Mouse (Mus musculus): Measurements from ENCODE around the gene Ntn4. TPM values are rescaled to one million over a fixed set of nuclear protein-coding genes. Genes with fewer than 3 reads are reported as not detected.

The Ntn4 gene
- total and polyA plus RNA-seq, 3 experiments = not detected

DNA sequence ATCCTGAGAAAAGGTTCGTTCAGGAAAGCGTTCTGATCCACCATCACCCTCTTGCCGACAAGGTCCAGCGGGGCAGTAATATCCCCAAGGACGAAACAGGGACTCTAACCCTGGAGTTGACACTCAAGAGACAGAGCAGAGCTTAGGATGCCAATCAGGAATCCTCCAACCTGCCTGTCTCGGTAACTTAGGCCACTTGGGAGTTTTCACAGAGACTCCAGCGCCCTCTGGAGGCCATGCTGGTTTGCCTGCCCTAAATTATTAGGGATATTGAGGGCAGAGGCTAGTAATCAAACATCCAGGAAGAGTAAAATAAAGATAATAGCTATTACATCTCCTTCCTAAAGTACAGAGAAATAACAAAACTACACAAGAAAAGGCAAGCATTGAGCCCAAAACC, 136.9 kb downstream of the Ntn4 start:
- H3K4me1 ChIP-seq (ENCODE audit: control insufficient read depth in 1 of 2, insufficient read depth in 2 of 2) = no peaks in the 10 kb centered on the region; a peak in 1 of 4 replicates
- H3K79me2 ChIP-seq (replicated peaks; ENCODE audit: control insufficient read depth, extremely low read depth, insufficient read depth, poor library complexity, severe bottlenecking) = no peaks in the 10 kb centered on the region
- H3K4me3 ChIP-seq (replicated peaks in 1 of 3; ENCODE audit: low read depth in 2 of 3, low read length in 2 of 3, poor library complexity in 1 of 3) = no peak overlapping the region
- in situ Hi-C loops (cut with MboI; ENCODE audit: low pct_ligation_motif_present, low pct_unique_long_range_greater_than_20kb, low sequenced_read_pairs) = no loop called here
- H3K27me3 ChIP-seq (replicated peaks) = peaks cover 8% of the 10 kb centered on the region
- H3K4me2 ChIP-seq (ENCODE audit: insufficient read depth, low read depth, poor library complexity, severe bottlenecking) = peak overlapping the region; percentile 17; the same call in 1 of the 2 replicates
- H3K9me3 ChIP-seq (replicated peaks; ENCODE audit: low read length) = no peaks in the 10 kb centered on the region
- TF ChIP-seq IRF4 (IDR thresholded peaks at IDR 0.05; ENCODE audit: low read depth, low read length) (0 out of 2 replicates have a peak, but pooled peaks have one; percentile 33), SMC3 (IDR thresholded peaks at IDR 0.05; ENCODE audit: low read depth, low read length) (peak; percentile 67), RAD21 (IDR thresholded peaks at IDR 0.05; ENCODE audit: low read depth, low read length) (peak; percentile 67), NELFE (IDR thresholded peaks at IDR 0.05; ENCODE audit: low read depth, low read length) (no peak), ELF1 (IDR thresholded peaks at IDR 0.05; ENCODE audit: low read depth, low read length) (no peak), MYC (IDR thresholded peaks at IDR 0.05; ENCODE audit: low read depth, low read length) (no peak), TBP (conservative IDR thresholded peaks at IDR 0.05; ENCODE audit: low read depth, low read length) (no peak), CTCF (conservative IDR thresholded peaks at IDR 0.05 in 1 of 2, IDR thresholded peaks at IDR 0.05 in 1 of 2; ENCODE audit: low read depth in 2 of 2, low read length in 2 of 2) (peak; percentile 28 to 79; a peak in 3 of 4 replicates), ZC3H11A (IDR thresholded peaks at IDR 0.05; ENCODE audit: low read depth, low read length) (no peak), POLR2AphosphoS2 (IDR thresholded peaks at IDR 0.05; ENCODE audit: low read depth, low read length) (no peak), TCF12 (IDR thresholded peaks at IDR 0.05; ENCODE audit: low read depth, low read length) (no peak)
- no peak overlapping the region for H3K27ac ChIP-seq (ENCODE audit: insufficient read depth, low read depth)
- no peak overlapping the region for H3K9ac ChIP-seq (ENCODE audit: insufficient read depth, low read depth)
- no peaks in the 10 kb centered on the region for H3K36me3 ChIP-seq (replicated peaks in 1 of 2; ENCODE audit: control insufficient read depth in 1 of 2, insufficient read depth in 1 of 2, low read length in 1 of 2)
- dilution Hi-C loops (cut with MboI; ENCODE audit: extremely low pct_ligation_motif_present, extremely low pct_unique_long_range_greater_than_20kb, low sequenced_read_pairs) = no loop called here
- DNase-seq (ENCODE audit: extremely low read depth) = peak; percentile 38

DNA sequence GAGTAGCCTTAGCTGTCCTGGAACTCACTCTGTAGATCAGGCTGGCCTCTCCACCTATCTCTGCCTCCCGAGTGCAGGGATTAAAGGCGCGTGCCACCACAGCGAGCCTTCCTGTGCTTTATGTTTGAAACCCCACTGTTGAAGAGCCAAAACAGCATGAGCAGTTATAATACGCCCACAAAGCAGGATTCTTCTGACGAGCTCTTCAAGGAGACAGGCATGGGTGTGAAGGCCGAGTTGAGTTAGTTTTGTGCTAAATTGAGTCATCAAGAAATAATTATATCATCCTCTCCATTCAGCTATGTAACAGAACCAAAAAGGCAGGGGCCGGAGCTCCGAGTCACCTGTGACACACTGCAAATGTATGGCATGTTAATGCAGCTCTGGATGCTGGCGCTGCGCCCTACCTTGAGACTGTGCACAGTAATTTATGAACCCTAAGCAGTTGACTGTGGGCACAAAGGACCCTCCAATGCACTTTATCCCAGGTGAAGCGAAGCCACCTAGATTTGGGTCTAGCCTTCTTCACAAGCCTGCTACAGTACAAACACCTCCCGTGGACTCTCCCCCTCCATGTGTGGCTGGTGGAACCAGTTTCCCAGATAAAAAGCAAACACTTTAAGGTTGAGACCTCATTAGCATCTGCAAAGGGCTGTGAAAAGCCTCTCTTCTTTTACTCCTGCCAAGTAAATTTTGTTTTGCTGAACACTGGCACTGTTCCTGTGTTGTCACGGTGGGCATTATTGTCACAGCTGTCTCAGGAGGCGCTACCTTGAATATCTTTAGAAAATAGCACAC, 142.9 kb downstream of the Ntn4 start:
- DNase-seq (ENCODE audit: extremely low read depth) = no peak
- Histone ChIP-seq H3K4me1 (ENCODE audit: control insufficient read depth in 1 of 2, insufficient read depth in 2 of 2) (no peaks in the 10 kb centered on the region), H3K36me3 (replicated peaks in 1 of 2; ENCODE audit: control insufficient read depth in 1 of 2, insufficient read depth in 1 of 2, low read length in 1 of 2) (no peaks in the 10 kb centered on the region), H3K9ac (ENCODE audit: insufficient read depth, low read depth) (no peak overlapping the region), H3K27me3 (replicated peaks) (no peaks in the 10 kb centered on the region), H3K4me3 (replicated peaks in 1 of 3; ENCODE audit: low read depth in 2 of 3, low read length in 2 of 3, poor library complexity in 1 of 3) (no peak overlapping the region), H3K27ac (ENCODE audit: insufficient read depth, low read depth) (no peak overlapping the region), H3K4me2 (ENCODE audit: insufficient read depth, low read depth, poor library complexity, severe bottlenecking) (no peak overlapping the region), H3K9me3 (replicated peaks; ENCODE audit: low read length) (no peaks in the 10 kb centered on the region), H3K79me2 (replicated peaks; ENCODE audit: control insufficient read depth, extremely low read depth, insufficient read depth, poor library complexity, severe bottlenecking) (no peaks in the 10 kb centered on the region)
- TF ChIP-seq TCF12 (IDR thresholded peaks at IDR 0.05; ENCODE audit: low read depth, low read length) = no peak
- no peak for TF ChIP-seq MAFK (IDR thresholded peaks at IDR 0.05; ENCODE audit: insufficient replicate concordance, low read length)
- TF ChIP-seq RAD21 (IDR thresholded peaks at IDR 0.05; ENCODE audit: low read depth, low read length) = no peak
- no peak for TF ChIP-seq MYC (IDR thresholded peaks at IDR 0.05; ENCODE audit: low read depth, low read length)
- no peak for TF ChIP-seq JUND (conservative IDR thresholded peaks at IDR 0.05; ENCODE audit: low read depth, low read length)
- no peak for TF ChIP-seq CTCF (conservative IDR thresholded peaks at IDR 0.05 in 1 of 2, IDR thresholded peaks at IDR 0.05 in 1 of 2; ENCODE audit: low read depth in 2 of 2, low read length in 2 of 2)
- no peak for TF ChIP-seq POLR2AphosphoS2 (IDR thresholded peaks at IDR 0.05; ENCODE audit: low read depth, low read length)
- TF ChIP-seq TBP (conservative IDR thresholded peaks at IDR 0.05; ENCODE audit: low read depth, low read length) = no peak
- TF ChIP-seq ZNF384 (IDR thresholded peaks at IDR 0.05; ENCODE audit: low read depth, low read length) = no peak
- no peak for TF ChIP-seq EP300 (IDR thresholded peaks at IDR 0.05; ENCODE audit: low read length)
- in situ Hi-C loops (cut with MboI; ENCODE audit: low pct_ligation_motif_present, low pct_unique_long_range_greater_than_20kb, low sequenced_read_pairs) (no loop called here), dilution Hi-C loops (cut with MboI; ENCODE audit: extremely low pct_ligation_motif_present, extremely low pct_unique_long_range_greater_than_20kb, low sequenced_read_pairs) (no loop called here)

Other genes starting within 250 kb of the Ntn4 start
- gene Lta4h, start 187.3 kb upstream of the Ntn4 start, total RNA-seq (2012; rRNA removed) = 118 and 120 TPM in 2 replicates
- gene Lta4h, start 187.3 kb upstream of the Ntn4 start, total RNA-seq (2014; rRNA removed) = 155 and 160 TPM in 2 replicates
- 99.6 and 104 TPM in 2 replicates for gene Lta4h, start 187.3 kb upstream of the Ntn4 start, polyA plus RNA-seq (2012; ENCODE audit: insufficient read length, low read depth)
- gene Hal, start 151.9 kb upstream of the Ntn4 start, total RNA-seq (2012; rRNA removed) = 0.76 TPM in 2 replicates
- gene Hal, start 151.9 kb upstream of the Ntn4 start, total RNA-seq (2014; rRNA removed) = 0.26 TPM in 1 of 2 replicates, not detected in the other
- gene Hal, start 151.9 kb upstream of the Ntn4 start, polyA plus RNA-seq (2012; ENCODE audit: insufficient read length, low read depth) = 0.29 TPM in 1 of 2 replicates, not detected in the other
- gene Amdhd1, start 100.6 kb upstream of the Ntn4 start, total RNA-seq (2012; rRNA removed) = 4.6 and 8.4 TPM in 2 replicates
- 2.4 and 3.3 TPM in 2 replicates for gene Amdhd1, start 100.6 kb upstream of the Ntn4 start, total RNA-seq (2014; rRNA removed)
- gene Amdhd1, start 100.6 kb upstream of the Ntn4 start, polyA plus RNA-seq (2012; ENCODE audit: insufficient read length, low read depth) = 2.3 and 2.4 TPM in 2 replicates
- 6.6 and 9.2 TPM in 2 replicates for gene Ccdc38, start 100.0 kb upstream of the Ntn4 start, total RNA-seq (2012; rRNA removed)
- 47.3 and 55.8 TPM in 2 replicates for gene Ccdc38, start 100.0 kb upstream of the Ntn4 start, total RNA-seq (2014; rRNA removed)
- 17.9 and 22.2 TPM in 2 replicates for gene Ccdc38, start 100.0 kb upstream of the Ntn4 start, polyA plus RNA-seq (2012; ENCODE audit: insufficient read length, low read depth)
- gene Snrpf, start 51.0 kb upstream of the Ntn4 start, total RNA-seq (2012; rRNA removed) = 184 and 191 TPM in 2 replicates
- 186 and 207 TPM in 2 replicates for gene Snrpf, start 51.0 kb upstream of the Ntn4 start, total RNA-seq (2014; rRNA removed)
- 144 and 159 TPM in 2 replicates for gene Snrpf, start 51.0 kb upstream of the Ntn4 start, polyA plus RNA-seq (2012; ENCODE audit: insufficient read length, low read depth)
- gene Usp44, start 190.9 kb downstream of the Ntn4 start, total RNA-seq (2012; rRNA removed) = 17.8 and 28.2 TPM in 2 replicates
- gene Usp44, start 190.9 kb downstream of the Ntn4 start, total RNA-seq (2014; rRNA removed) = 4.6 and 4.9 TPM in 2 replicates
- 2.7 and 2.9 TPM in 2 replicates for gene Usp44, start 190.9 kb downstream of the Ntn4 start, polyA plus RNA-seq (2012; ENCODE audit: insufficient read length, low read depth)

All from CH12.LX (cell line).